Mouse (Mus musculus): ENCODE data around the gene Fam114a1. TPM values are rescaled to one million over a fixed set of nuclear protein-coding genes. Genes with fewer than 3 reads are reported as not detected.

Gene Fam114a1
- total RNA-seq, 1 experiment = 6.5 TPM

GRCm38 (mm10) chr5:64960857-64961391, 8.9 kb upstream of the Fam114a1 start:
- no peak for DNase-seq (ENCODE audit: low read depth, low spot score)
- TF ChIP-seq ZC3H11A (IDR thresholded peaks at IDR 0.05; ENCODE audit: borderline replicate concordance, low read depth, low read length) (no peak), MAFK (IDR thresholded peaks at IDR 0.05; ENCODE audit: insufficient read depth, low read depth, low read length) (no peak), ZNF384 (IDR thresholded peaks at IDR 0.05; ENCODE audit: low read depth, low read length) (no peak), CHD2 (IDR thresholded peaks at IDR 0.05; ENCODE audit: low read depth, low read length) (no peak), HCFC1 (IDR thresholded peaks at IDR 0.05; ENCODE audit: borderline replicate concordance, insufficient read depth, low read length) (no peak)
- in situ Hi-C loops (cut with MboI; ENCODE audit: low sequenced_read_pairs in 2 of 2, unreplicated experiment in 2 of 2) = no loop called here

GRCm38 (mm10) chr5:64963271-64963670, 6.6 kb upstream of the Fam114a1 start:
- no peak overlapping the region for H3K9ac ChIP-seq (ENCODE audit: insufficient read depth, low read depth, low read length, poor library complexity, severe bottlenecking)
- no peak overlapping the region for H3K4me3 ChIP-seq (ENCODE audit: insufficient read depth in 1 of 2, low read depth in 1 of 2, low read length in 2 of 2, poor library complexity in 1 of 2, severe bottlenecking in 1 of 2)
- H3K36me3 ChIP-seq (ENCODE audit: control insufficient read depth, insufficient read depth, low read length, poor library complexity, severe bottlenecking) = no peaks in the 10 kb centered on the region
- no peak overlapping the region for H3K27ac ChIP-seq (ENCODE audit: insufficient read depth, low read depth, low read length, poor library complexity, severe bottlenecking)
- H3K9me3 ChIP-seq (ENCODE audit: control insufficient read depth, insufficient read depth, low read depth, low read length) = no peaks in the 10 kb centered on the region
- DNase-seq (ENCODE audit: low read depth, low spot score) = no peak
- no peak for TF ChIP-seq ZNF384 (IDR thresholded peaks at IDR 0.05; ENCODE audit: low read depth, low read length)
- no peak for TF ChIP-seq HCFC1 (IDR thresholded peaks at IDR 0.05; ENCODE audit: borderline replicate concordance, insufficient read depth, low read length)
- no peak for TF ChIP-seq MAFK (IDR thresholded peaks at IDR 0.05; ENCODE audit: insufficient read depth, low read depth, low read length)
- TF ChIP-seq ZC3H11A (IDR thresholded peaks at IDR 0.05; ENCODE audit: borderline replicate concordance, low read depth, low read length) = no peak
- no peak for TF ChIP-seq CHD2 (IDR thresholded peaks at IDR 0.05; ENCODE audit: low read depth, low read length)
- in situ Hi-C loops (cut with MboI; ENCODE audit: low sequenced_read_pairs in 2 of 2, unreplicated experiment in 2 of 2) = no loop called here
- peaks cover 0 to 5% of the 10 kb centered on the region in 2 experiments; a peak in 1 of 4 replicates for H3K4me1 ChIP-seq (ENCODE audit: control insufficient read depth in 2 of 2, insufficient read depth in 2 of 2, low read length in 2 of 2, poor library complexity in 1 of 2)

More at GRCm38 (mm10) chr5:64960857-64961391, 8.9 kb upstream of the Fam114a1 start:
- no peak overlapping the region for H3K9ac ChIP-seq (ENCODE audit: insufficient read depth, low read depth, low read length, poor library complexity, severe bottlenecking)
- no peak overlapping the region for H3K4me3 ChIP-seq (ENCODE audit: insufficient read depth in 1 of 2, low read depth in 1 of 2, low read length in 2 of 2, poor library complexity in 1 of 2, severe bottlenecking in 1 of 2)
- no peaks in the 10 kb centered on the region for H3K36me3 ChIP-seq (ENCODE audit: control insufficient read depth, insufficient read depth, low read length, poor library complexity, severe bottlenecking)
- no peaks in the 10 kb centered on the region for H3K9me3 ChIP-seq (ENCODE audit: control insufficient read depth, insufficient read depth, low read depth, low read length)
- H3K4me1 ChIP-seq (ENCODE audit: control insufficient read depth in 2 of 2, insufficient read depth in 2 of 2, low read length in 2 of 2, poor library complexity in 1 of 2) = no peaks in the 10 kb centered on the region
- H3K27ac ChIP-seq (ENCODE audit: insufficient read depth, low read depth, low read length, poor library complexity, severe bottlenecking) = no peak overlapping the region

GRCm38 (mm10) chr5:64963735-64964134, 6.1 kb upstream of the Fam114a1 start:
- no peak overlapping the region for H3K9ac ChIP-seq (ENCODE audit: insufficient read depth, low read depth, low read length, poor library complexity, severe bottlenecking)
- no peak for DNase-seq (ENCODE audit: low read depth, low spot score)
- H3K9me3 ChIP-seq (ENCODE audit: control insufficient read depth, insufficient read depth, low read depth, low read length) = no peaks in the 10 kb centered on the region
- TF ChIP-seq ZC3H11A (IDR thresholded peaks at IDR 0.05; ENCODE audit: borderline replicate concordance, low read depth, low read length) (no peak), MAFK (IDR thresholded peaks at IDR 0.05; ENCODE audit: insufficient read depth, low read depth, low read length) (no peak), HCFC1 (IDR thresholded peaks at IDR 0.05; ENCODE audit: borderline replicate concordance, insufficient read depth, low read length) (no peak), ZNF384 (IDR thresholded peaks at IDR 0.05; ENCODE audit: low read depth, low read length) (no peak)
- H3K27ac ChIP-seq (ENCODE audit: insufficient read depth, low read depth, low read length, poor library complexity, severe bottlenecking) = no peak overlapping the region
- H3K4me3 ChIP-seq (ENCODE audit: insufficient read depth in 1 of 2, low read depth in 1 of 2, low read length in 2 of 2, poor library complexity in 1 of 2, severe bottlenecking in 1 of 2) = no peak overlapping the region
- in situ Hi-C loops (cut with MboI; ENCODE audit: low sequenced_read_pairs in 2 of 2, unreplicated experiment in 2 of 2) = no loop called here
- H3K4me1 ChIP-seq (ENCODE audit: control insufficient read depth in 2 of 2, insufficient read depth in 2 of 2, low read length in 2 of 2, poor library complexity in 1 of 2) = peaks cover 0 to 5% of the 10 kb centered on the region in 2 experiments; a peak in 1 of 4 replicates
- H3K36me3 ChIP-seq (ENCODE audit: control insufficient read depth, insufficient read depth, low read length, poor library complexity, severe bottlenecking) = no peaks in the 10 kb centered on the region

- no peak for DNase-seq (ENCODE audit: low read depth, low spot score)
- TF ChIP-seq MAFK (IDR thresholded peaks at IDR 0.05; ENCODE audit: insufficient read depth, low read depth, low read length) (no peak), ZNF384 (IDR thresholded peaks at IDR 0.05; ENCODE audit: low read depth, low read length) (no peak), HCFC1 (IDR thresholded peaks at IDR 0.05; ENCODE audit: borderline replicate concordance, insufficient read depth, low read length) (no peak)
- no peaks in the 10 kb centered on the region for H3K9me3 ChIP-seq (ENCODE audit: control insufficient read depth, insufficient read depth, low read depth, low read length)
- no peaks in the 10 kb centered on the region for H3K36me3 ChIP-seq (ENCODE audit: control insufficient read depth, insufficient read depth, low read length, poor library complexity, severe bottlenecking)
- no peak overlapping the region for H3K27ac ChIP-seq (ENCODE audit: insufficient read depth, low read depth, low read length, poor library complexity, severe bottlenecking)
- H3K4me3 ChIP-seq (ENCODE audit: insufficient read depth in 1 of 2, low read depth in 1 of 2, low read length in 2 of 2, poor library complexity in 1 of 2, severe bottlenecking in 1 of 2) = peak overlapping the region; percentile 78 to 88
- H3K4me1 ChIP-seq (ENCODE audit: control insufficient read depth in 2 of 2, insufficient read depth in 2 of 2, low read length in 2 of 2, poor library complexity in 1 of 2) = peaks cover 0 to 9% of the 10 kb centered on the region in 2 experiments; a peak in 1 of 4 replicates
- peak overlapping the region; percentile 66 for H3K9ac ChIP-seq (ENCODE audit: insufficient read depth, low read depth, low read length, poor library complexity, severe bottlenecking)
- in situ Hi-C loops (cut with MboI; ENCODE audit: low sequenced_read_pairs in 2 of 2, unreplicated experiment in 2 of 2) = no loop called here
Measured at GRCm38 (mm10) chr5:64968961-64969860, 660 bp upstream of the Fam114a1 start.
